Comparison of ENCODE assay signal across 8 mouse cellular contexts in the genomic region with DNA sequence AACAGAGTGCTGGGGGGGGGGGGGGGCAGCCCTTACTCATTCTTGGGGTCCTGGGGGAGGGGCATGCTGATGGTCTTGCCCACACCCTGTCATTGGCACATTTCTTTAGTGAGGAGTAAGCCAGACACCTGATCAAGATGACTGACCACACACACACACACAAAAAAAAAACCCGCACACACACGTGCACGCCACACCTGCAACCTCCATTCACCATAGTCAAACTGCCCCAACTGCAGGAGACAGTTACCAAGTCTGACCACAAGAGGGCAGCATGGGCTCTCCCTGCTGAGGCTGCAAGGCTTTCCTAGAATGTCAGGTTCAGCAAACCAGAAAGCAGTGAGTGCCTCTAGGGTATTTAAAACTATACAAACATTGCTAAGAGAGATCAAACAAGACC. TPM values are rescaled to one million over a fixed set of nuclear protein-coding genes. Genes with fewer than 3 reads are reported as not detected.
DNase-seq lines count a peak whose midpoint lies in the region; ATAC-seq and TF ChIP-seq lines count a peak whose summit lies in the region.

No protein-coding gene starts in this region.

- H3K9ac ChIP-seq in embryonic facial prominence, embryonic 11.5 days (replicated peaks; ENCODE audit: low read length): no peak overlapping the region
- no peak overlapping the region for H3K9ac ChIP-seq in hindbrain, postnatal 0 days (replicated peaks; ENCODE audit: low read length)
- H3K9ac ChIP-seq in midbrain, embryonic 15.5 days: no peak overlapping the region

- H3K4me1 ChIP-seq in embryonic facial prominence, embryonic 11.5 days (ENCODE audit: control insufficient read depth, insufficient read depth, low read length): no peaks in the 10 kb centered on the region
- H3K4me1 ChIP-seq in hindbrain, postnatal 0 days (ENCODE audit: insufficient read depth, low read length): no peaks in the 10 kb centered on the region
- H3K4me1 ChIP-seq in midbrain, embryonic 15.5 days: no peaks in the 10 kb centered on the region

- WGBS in embryonic facial prominence, embryonic 11.5 days: 29% methylated on average over 3 of the region's 3 CpGs
- WGBS in hindbrain, postnatal 0 days: 25% methylated on average over 3 of the region's 3 CpGs
- WGBS in midbrain, embryonic 15.5 days: 22% methylated on average over 3 of the region's 3 CpGs

- H3K36me3 ChIP-seq in embryonic facial prominence, embryonic 11.5 days (replicated peaks; ENCODE audit: control insufficient read depth, insufficient read depth, low read depth, low read length): no peaks in the 10 kb centered on the region; the same call in 1 of the 2 replicates
- H3K36me3 ChIP-seq in hindbrain, postnatal 0 days (ENCODE audit: insufficient read depth, low read length): no peaks in the 10 kb centered on the region
- no peaks in the 10 kb centered on the region for H3K36me3 ChIP-seq in midbrain, embryonic 15.5 days (replicated peaks)

- H3K9me3 ChIP-seq in embryonic facial prominence, embryonic 11.5 days (replicated peaks; ENCODE audit: control insufficient read depth, low read length): no peaks in the 10 kb centered on the region
- H3K9me3 ChIP-seq in hindbrain, postnatal 0 days (ENCODE audit: low read length): no peaks in the 10 kb centered on the region
- H3K9me3 ChIP-seq in midbrain, embryonic 15.5 days: no peaks in the 10 kb centered on the region

- intact Hi-C loops in left cerebral cortex, postnatal 25 days (cut with DNase I): loop anchor here (1.0 to 2.0 kb wide), 2 partner anchors 46 to 170 kb away; no protein-coding TSS in a partner anchor

- H3K4me2 ChIP-seq in embryonic facial prominence, embryonic 11.5 days (ENCODE audit: low read depth, low read length): no peak overlapping the region
- no peak overlapping the region for H3K4me2 ChIP-seq in hindbrain, postnatal 0 days (ENCODE audit: low read depth, low read length)
- H3K4me2 ChIP-seq in midbrain, embryonic 15.5 days: no peak overlapping the region

- H3K27ac ChIP-seq in embryonic facial prominence, embryonic 11.5 days (replicated peaks; ENCODE audit: low read depth, low read length): no peak overlapping the region
- no peak overlapping the region for H3K27ac ChIP-seq in hindbrain, postnatal 0 days
- H3K27ac ChIP-seq in midbrain, embryonic 15.5 days: no peak overlapping the region

- TF ChIP-seq CTCF in hindbrain, postnatal 0 days (IDR thresholded peaks at IDR 0.05; ENCODE audit: low read depth): peak; percentile 98

- H3K27me3 ChIP-seq in embryonic facial prominence, embryonic 11.5 days (ENCODE audit: control insufficient read depth, insufficient read depth, low read length): no peaks in the 10 kb centered on the region
- no peaks in the 10 kb centered on the region for H3K27me3 ChIP-seq in hindbrain, postnatal 0 days (ENCODE audit: insufficient read depth, low read length)
- H3K27me3 ChIP-seq in midbrain, embryonic 15.5 days (replicated peaks): no peaks in the 10 kb centered on the region

- H3K4me3 ChIP-seq in embryonic facial prominence, embryonic 11.5 days (ENCODE audit: low read depth, low read length): no peak overlapping the region
- H3K4me3 ChIP-seq in hindbrain, postnatal 0 days (ENCODE audit: low read length): no peak overlapping the region
- no peak overlapping the region for H3K4me3 ChIP-seq in midbrain, embryonic 15.5 days

- no peak for ATAC-seq in embryonic facial prominence, embryonic 11.5 days (replicated peaks; ENCODE audit: insufficient number of reproducible peaks, low FRiP score, low TSS enrichment, low read depth)
- ATAC-seq in hindbrain, postnatal 0 days: peak; percentile 55; the same call in 1 of the 2 replicates
- peak; percentile 54 for ATAC-seq in midbrain, embryonic 15.5 days (replicated peaks)

- peak; percentile 57 for DNase-seq in heart, adult 8-10 months (ENCODE audit: low spot score)
- no peak for DNase-seq in heart, adult 11 months
- peak; percentile 64 to 66 for DNase-seq in adrenal gland, postnatal 4 days (ENCODE audit: low spot score in 2 of 2)
- peak; percentile 83 for DNase-seq in embryonic facial prominence, embryonic 11.5 days (ENCODE audit: low spot score)
- DNase-seq in hindbrain, postnatal 0 days (ENCODE audit: low spot score): peak; percentile 87
- peak; percentile 79 to 87 for DNase-seq in left cerebral cortex, postnatal 25 days (ENCODE audit: low spot score in 2 of 2)
- DNase-seq in spleen, postnatal 4 days (ENCODE audit: low spot score in 2 of 2): peak; percentile 59 to 85

RNA-seq across cellular contexts. Expression of gene Slc19a1, which starts 50.4 kb away (rescaled TPM):
- 1 to 10 TPM; 4.2 to 7.9 (median 6.0) TPM for total RNA-seq in heart, adult 8-10 months (2022)
- total RNA-seq in adrenal gland, postnatal 4 days (2021): 10 to 100 TPM; 25.7 to 29.2 TPM
- 23.5 and 26.2 TPM in 2 replicates for polyA plus RNA-seq in embryonic facial prominence, embryonic 11.5 days (2014; fragmentation: Nextera tagmentation; extraction: Ambion mirVana)
- 41.6 and 49.8 TPM in 2 replicates for total RNA-seq in hindbrain, postnatal 0 days (2014; rRNA removed)
- polyA plus RNA-seq in hindbrain, postnatal 0 days (2015; fragmentation: Nextera tagmentation; extraction: Ambion mirVana): 45.5 and 48.6 TPM in 2 replicates
- 10 to 100 TPM; 23.3 to 26.3 TPM for total RNA-seq in left cerebral cortex, postnatal 25 days (2021)
- polyA plus RNA-seq in midbrain, embryonic 15.5 days (2015; fragmentation: Nextera tagmentation; extraction: Ambion mirVana): 43.9 and 45.7 TPM in 2 replicates
